Mouse (Mus musculus): Measurements from ENCODE around the gene Dock9.

- TF ChIP-seq CTCF (IDR thresholded peaks at IDR 0.05; ENCODE audit: control insufficient read depth, insufficient read depth, insufficient read length) (no peak), FOSL1 (IDR thresholded peaks at IDR 0.05; ENCODE audit: insufficient read depth, low read length, poor library complexity, severe bottlenecking) (no peak), USF1 (IDR thresholded peaks at IDR 0.05; ENCODE audit: low read depth) (no peak), MYOD1 (IDR thresholded peaks at IDR 0.05; ENCODE audit: control insufficient read depth, insufficient read length, low read depth) (no peak), MYOG (IDR thresholded peaks at IDR 0.05; ENCODE audit: control insufficient read depth, extremely low read depth, insufficient read length) (no peak), MAX (IDR thresholded peaks at IDR 0.05) (no peak)
Observed at GRCm38 (mm10) chr14:121737277-121737676, 60.4 kb downstream of the Dock9 start.

Data from C2C12 (cell line).